Mouse (Mus musculus) left cerebral cortex, postnatal 14 days (tissue): ENCODE results near the gene Mpzl2. TPM values are rescaled to one million over a fixed set of nuclear protein-coding genes. Genes with fewer than 3 reads are reported as not detected.

Experiments
- DNase-seq, 2 experiments: peaks; one replicate each; pipeline ENCODE4 v3.0.0; 2021 to 2022; ENCODE audit warnings: low spot score in 2 of 2, mixed read lengths in 1 of 2
- intact Hi-C: fragments of 180-260 bp; cut with DNase I; formaldehyde crosslinking; loops from one replicate; pipeline ENCODE4 v1.15.1; 2025
- total RNA-seq, 2 experiments: library from RNA; stranded (reverse); gene quantifications; 2 replicates each; pipeline ENCODE4 v1.2.3; 2021

The Mpzl2 gene
- total RNA-seq, 2 experiments from 2014 or later: 1.2 to 1.9 TPM

GRCm38 (mm10) chr9:45077859-45078258 is 38.3 kb downstream of the Mpzl2 start:
- DNase-seq: no peak
- intact Hi-C loops: no loop called here

DNA sequence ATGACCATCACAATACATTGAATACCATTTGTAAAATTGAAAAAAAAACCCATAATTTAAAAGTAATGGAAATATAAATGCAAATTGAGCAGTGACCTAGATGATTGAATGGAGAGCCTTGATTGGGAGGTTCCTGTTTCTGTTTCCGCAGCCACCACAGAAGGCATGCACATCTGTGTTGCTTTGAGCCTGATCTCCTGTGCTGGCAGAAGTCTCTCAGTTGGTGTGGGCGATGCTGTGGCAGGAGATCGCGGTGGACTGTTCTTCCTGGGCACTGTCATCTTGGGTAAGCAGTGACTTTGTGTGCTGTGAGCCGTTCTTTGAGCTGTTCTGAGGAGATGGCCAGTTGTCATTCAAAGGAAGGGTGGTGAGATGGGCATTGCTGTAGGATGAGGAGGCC is 39.4 kb downstream of the Mpzl2 start, which contains the start of gene Jaml:
Gene Jaml (plus strand): TSS at position 173 of the 400 bp plus-strand sequence.
- intact Hi-C loops: no loop called here
- DNase-seq: no peak

- intact Hi-C loops: no loop called here
- no peak for DNase-seq
These were observed 43.5 kb downstream of the Mpzl2 start for GRCm38 (mm10) chr9:45083132-45083531.

DNA sequence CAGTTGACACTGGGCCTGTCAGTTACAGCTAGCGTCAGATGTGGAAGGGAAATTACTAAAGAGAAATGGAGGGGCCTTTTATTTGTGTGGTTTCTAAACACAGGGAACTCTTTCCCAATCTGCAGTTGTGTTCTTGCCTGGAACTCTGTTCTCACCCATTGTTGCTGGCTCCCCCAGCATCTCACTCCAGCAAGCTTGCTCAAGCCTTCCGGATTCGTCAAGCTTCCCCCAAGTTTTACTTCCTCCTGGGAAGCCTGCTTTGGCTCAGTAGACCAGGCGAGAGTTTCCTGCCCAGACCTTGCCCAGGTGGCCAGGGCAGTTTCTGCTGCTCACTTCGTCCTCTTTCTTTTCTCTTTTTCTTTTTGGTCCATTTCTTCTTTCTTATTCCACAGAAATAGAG is 45.0 kb downstream of the Mpzl2 start:
- intact Hi-C loops: no loop called here
- no peak for DNase-seq

DNA sequence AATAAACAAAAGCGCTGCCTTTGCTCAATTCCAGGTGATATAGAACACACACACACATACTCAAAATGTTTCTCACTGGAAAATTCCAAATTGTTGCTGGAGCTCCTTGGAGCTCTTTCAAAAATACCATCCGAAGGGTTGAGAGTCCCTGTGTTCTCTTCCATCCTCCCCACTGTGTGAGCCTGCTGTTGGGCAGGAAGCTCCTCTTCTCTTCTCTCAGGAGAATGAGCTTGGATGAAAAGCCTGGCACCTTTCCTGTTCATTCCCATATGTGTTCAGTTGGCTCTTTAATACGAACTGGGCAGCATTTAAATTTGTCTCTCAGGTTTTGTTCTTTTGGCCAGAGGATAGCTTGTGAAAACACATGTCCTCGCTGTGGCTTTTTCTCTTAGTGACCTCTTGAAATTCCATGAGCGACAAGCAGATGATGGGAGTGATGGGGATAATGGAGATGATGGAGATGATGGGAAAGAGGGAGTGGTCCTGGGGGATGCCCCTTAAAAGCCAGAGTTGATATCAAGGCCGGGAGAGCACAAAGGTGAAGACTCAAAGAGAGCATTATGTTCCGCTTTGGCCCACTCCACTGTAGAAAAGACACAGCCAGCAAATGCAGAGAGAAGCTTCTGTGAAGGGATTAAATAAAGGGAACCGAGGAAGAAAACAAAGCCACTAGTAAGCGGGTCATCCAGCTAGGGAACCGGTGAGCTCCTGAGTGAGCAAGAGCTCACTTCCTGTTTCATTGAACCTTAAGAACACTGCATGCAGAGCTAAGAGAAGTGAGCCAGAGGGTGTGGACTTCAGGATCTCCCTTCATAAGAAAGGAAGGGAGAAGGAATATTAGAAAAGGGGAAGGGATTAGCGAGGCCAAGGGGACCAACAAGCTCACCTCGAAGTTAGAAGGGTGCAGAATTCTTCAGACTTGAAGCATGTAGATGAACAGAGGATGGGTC is 46.4 kb downstream of the Mpzl2 start:
- intact Hi-C loops: no loop called here
- DNase-seq: no peak

DNA sequence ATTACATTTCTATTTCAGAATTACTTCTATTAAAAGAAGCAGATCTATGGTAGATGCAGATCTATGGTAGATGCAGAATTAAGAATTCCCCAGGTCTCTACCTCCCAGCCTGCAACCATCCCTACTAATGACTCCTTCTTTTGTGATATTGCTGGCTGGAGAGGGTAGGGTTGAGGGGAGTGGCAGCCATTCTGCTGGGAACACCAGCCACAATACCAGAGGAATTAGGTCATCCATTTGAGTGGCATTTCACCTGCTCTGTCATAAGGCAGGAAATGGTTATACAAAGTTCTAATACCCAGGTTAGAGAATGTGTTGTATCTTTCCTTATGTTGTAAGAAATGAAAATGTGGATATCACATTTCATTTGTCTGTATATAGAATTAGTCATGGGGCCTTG is 48.4 kb downstream of the Mpzl2 start:
- no peak for DNase-seq
- intact Hi-C loops: no loop called here

GRCm38 (mm10) chr9:45090811-45091210 is 51.2 kb downstream of the Mpzl2 start:
- intact Hi-C loops: no loop called here
- no peak for DNase-seq

DNA sequence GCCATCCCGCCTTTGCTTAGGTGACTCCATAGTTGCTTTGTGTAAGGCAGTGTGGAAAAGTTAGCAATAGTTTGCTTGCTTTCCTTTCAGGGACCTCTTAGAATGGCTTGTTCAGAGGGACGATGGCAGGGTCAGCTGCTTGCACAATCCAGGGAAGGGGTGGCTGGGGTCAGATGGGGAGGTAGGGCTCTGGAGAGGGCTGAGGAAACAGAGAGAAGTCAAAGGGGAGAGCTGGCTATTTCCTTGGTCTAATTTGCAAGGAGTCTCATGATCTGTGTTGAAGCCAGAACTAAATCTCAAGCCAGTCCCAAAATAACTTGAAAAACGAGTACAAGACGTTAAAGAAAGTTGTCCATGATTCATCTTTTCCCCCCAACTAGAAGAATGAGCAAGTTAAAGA is 53.0 kb downstream of the Mpzl2 start:
- intact Hi-C loops: no loop called here
- no peak for DNase-seq

GRCm38 (mm10) chr9:45095149-45095937 is 55.7 kb downstream of the Mpzl2 start:
- intact Hi-C loops: no loop called here
- no peak for DNase-seq

DNA sequence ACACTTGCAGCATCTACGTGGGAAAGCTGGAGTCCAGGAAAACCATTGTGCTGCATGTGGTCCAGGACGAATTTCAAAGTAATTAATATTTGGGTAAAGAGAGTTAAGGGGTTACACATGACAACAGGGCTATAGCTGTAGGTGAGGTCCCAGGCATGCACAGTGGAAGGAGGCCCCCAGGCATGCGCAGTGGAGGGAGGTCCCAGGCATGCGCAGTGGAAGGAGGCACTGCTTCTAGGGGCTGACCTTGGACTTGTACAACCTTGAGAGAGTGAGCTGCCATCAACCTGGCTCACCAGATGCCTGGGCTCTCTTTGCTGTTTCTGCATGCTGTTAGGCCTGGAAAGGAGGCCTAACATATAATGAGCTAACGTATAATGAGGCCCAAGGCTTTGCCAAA is 58.3 kb downstream of the Mpzl2 start:
- intact Hi-C loops: no loop called here
- DNase-seq: no peak

GRCm38 (mm10) chr9:45098426-45098825 is 58.8 kb downstream of the Mpzl2 start:
- intact Hi-C loops: no loop called here
- no peak for DNase-seq

- DNase-seq: no peak
- intact Hi-C loops: no loop called here
These were observed 62.9 kb downstream of the Mpzl2 start for GRCm38 (mm10) chr9:45102528-45102927.

DNA sequence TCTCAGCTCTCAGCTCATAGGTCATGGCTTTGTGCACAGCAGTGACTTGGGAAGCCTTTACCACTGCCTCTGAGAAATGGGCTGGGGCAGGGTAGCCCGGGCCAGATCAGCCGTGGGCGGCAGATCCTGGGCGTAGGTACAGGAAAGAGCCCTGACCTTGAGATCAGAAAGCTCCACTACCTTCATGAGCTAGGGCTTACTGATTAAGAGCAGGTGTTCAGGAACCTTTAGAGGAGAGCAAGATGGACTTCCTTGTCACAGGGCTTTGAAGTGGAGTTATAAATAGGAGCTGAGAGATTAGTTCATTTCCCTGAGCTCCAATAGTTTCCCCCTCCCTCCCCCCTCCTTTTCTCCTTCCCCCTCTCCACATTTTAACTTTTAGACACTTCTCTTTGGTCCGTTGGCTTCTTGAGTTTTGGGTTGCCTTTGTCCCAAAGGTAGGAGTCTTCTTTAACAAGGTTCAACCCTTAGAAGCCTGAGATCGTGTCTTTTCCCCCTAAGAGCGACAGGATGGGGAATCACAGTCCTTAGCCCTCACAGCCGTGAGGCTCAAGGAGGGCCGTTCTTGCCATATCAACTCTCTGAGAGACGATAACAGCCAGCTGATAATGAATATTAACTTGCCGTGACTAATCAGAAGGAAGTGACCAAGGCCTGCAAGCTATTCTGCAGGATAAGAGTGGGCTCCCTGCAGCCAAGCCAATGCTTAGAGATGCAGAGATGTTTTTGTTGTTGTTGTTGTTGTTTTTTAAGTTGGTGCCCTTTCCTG is 63.8 kb downstream of the Mpzl2 start:
- intact Hi-C loops: no loop called here
- DNase-seq: no peak

Other genes with a start within 250 kb of the Mpzl2 start
- 10 to 100 TPM; 36.5 to 41.3 TPM for gene Tmem25, start 240.5 kb upstream of the Mpzl2 start, total RNA-seq
- 1 to 10 TPM in 1 of 2 experiments, under 1 TPM in 1; 0.78 to 1.4 TPM for gene Ttc36, start 236.7 kb upstream of the Mpzl2 start, total RNA-seq
- 10 to 100 TPM; 44.2 to 54.4 TPM for gene Kmt2a, start 158.5 kb upstream of the Mpzl2 start, total RNA-seq
- 100 to 1,000 TPM; 372 to 384 TPM for gene Atp5l, start 119.1 kb upstream of the Mpzl2 start, total RNA-seq
- 10 to 100 TPM; 77.6 to 79.8 TPM for gene Ube4a, start 74.2 kb upstream of the Mpzl2 start, total RNA-seq
- gene Cd3g, start 59.4 kb upstream of the Mpzl2 start, total RNA-seq: not detected
- gene Cd3d, start 58.0 kb upstream of the Mpzl2 start, total RNA-seq: not detected
- not detected for gene Cd3e, start 30.2 kb upstream of the Mpzl2 start, total RNA-seq
- gene Mpzl3, start 15.4 kb downstream of the Mpzl2 start, total RNA-seq: 1 to 10 TPM; 3.7 to 4.1 TPM
- under 1 TPM; 0.35 to 0.57 TPM for gene Jaml, start 39.4 kb downstream of the Mpzl2 start, total RNA-seq
- 100 to 1,000 TPM; 174 to 177 TPM for gene Scn2b, start 78.0 kb downstream of the Mpzl2 start, total RNA-seq
- gene Scn4b, start 98.6 kb downstream of the Mpzl2 start, total RNA-seq: 10 to 100 TPM; 11.3 to 16.2 TPM
- gene BC049352, start 142.2 kb downstream of the Mpzl2 start, total RNA-seq: under 1 TPM; 0.55 to 0.66 TPM
- gene Tmprss4, start 164.3 kb downstream of the Mpzl2 start, total RNA-seq: under 1 TPM in 1 of 2 experiments, not detected in 1; 0.25 TPM
- 1 to 10 TPM; 2.5 to 2.7 TPM for gene Il10ra, start 229.3 kb downstream of the Mpzl2 start, total RNA-seq